Mouse (Mus musculus): ENCODE results near the gene Omd.

The Omd gene

DNA sequence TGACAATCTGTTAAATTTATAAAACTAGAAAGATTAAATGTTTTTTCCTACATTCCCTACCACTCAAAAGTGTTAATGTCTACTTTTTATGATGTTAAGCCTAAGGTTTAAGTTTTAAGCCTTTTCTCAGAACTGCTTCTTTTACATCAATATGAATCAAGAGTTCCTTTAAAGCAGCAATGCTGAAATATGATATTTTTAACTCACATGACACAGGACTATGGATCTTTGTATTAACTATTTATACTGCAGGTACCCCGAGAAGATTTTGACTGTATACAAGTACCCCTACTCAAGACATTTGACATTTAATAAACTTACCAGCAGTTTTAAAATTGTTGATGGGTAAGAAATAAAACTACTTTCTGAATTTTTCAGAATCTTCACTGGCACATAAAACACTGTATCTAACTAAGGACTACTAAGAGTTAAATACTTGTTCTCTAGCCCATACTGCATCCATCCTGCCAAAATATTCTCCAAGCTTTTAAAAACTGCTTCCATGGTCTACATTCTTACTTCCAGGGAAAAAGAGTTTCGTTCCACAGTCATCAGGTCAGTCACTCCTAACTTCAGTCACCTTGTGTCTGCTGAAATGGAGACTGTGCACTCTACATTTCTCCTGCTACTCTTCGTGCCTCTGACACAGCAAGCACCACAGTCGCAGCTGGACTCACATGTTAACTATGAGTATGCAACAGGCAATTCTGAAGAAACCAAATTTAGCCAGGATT lies 26.5 kb downstream of the Omd start:
- CTCF ChIA-PET = no interaction called here

DNA sequence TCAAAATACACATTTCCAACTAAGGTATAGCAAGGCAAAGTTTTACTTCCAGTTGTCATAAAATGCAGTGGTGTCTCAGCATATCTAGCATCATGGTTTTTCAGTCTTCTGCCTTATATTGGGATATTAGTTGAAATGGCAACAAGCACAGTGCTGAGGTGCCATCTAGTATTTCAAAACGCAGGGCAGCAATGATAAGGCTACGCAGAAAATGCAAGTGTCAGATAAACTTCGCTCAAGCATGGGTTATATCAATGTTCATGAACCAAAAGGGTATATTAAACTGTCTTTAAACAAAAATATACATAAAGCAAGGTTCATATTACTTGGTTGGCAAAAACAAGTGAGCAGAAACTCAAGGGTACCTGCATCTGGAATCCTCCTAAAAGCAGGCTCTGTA lies 34.8 kb downstream of the Omd start:
- CTCF ChIA-PET = no interaction called here

DNA sequence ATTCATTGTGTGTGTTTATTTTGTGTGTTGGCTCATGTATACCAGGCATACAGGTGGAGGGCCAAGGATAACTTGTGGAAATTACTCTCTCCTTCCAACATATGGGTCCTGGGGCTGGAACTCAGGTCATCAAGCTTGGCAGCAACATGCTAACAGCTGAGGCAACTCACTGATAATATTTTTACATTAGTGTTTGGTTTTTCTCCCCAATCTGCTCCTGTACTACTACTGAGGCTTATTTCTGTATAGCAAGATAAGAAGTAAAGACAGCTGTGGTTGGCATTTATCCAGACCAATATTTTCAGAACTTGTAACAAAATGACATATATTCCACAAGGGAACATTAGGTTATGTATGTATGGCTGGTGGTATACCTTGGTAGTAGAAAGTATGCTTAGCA lies 36.1 kb downstream of the Omd start:
- CTCF ChIA-PET = no interaction called here

DNA sequence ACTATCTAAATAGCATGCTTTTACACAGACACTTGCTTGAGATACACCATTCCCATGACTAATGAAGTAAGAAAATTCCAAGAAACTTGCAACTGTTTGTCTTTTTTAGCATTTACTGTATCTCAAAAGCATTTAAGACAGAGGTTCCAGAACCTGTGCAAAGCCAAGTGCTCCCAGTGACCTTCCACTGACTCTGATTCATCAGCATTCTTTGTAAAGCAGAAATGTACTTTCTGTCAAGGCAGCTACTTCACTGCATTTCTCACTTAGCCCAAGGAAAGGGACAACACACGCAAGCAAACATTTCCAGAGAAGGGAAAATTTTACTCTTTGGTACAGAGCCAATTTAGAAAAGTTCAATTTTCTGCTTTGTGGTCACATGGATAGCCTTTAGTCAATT lies 41.0 kb downstream of the Omd start:
- CTCF ChIA-PET = no interaction called here

DNA sequence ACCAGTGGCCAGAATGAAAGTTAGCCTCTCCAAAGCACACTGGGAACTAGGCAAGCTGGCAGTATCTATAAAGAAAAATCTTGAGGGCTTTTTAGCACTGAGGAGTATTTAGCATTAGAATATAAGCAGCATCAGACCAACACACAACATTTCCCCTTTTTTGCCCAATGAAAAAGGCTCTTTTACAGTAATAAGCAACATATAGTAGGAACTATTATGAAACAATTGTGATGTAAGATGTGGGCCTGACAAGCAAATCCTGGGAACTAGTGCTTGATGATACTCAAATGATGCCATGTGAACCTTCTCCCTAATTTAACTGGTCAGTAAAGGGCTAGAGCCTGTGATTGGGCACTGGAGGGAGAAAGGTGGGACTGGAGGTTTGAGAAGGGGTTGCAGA lies 45.9 kb downstream of the Omd start:
- CTCF ChIA-PET = no interaction called here

DNA sequence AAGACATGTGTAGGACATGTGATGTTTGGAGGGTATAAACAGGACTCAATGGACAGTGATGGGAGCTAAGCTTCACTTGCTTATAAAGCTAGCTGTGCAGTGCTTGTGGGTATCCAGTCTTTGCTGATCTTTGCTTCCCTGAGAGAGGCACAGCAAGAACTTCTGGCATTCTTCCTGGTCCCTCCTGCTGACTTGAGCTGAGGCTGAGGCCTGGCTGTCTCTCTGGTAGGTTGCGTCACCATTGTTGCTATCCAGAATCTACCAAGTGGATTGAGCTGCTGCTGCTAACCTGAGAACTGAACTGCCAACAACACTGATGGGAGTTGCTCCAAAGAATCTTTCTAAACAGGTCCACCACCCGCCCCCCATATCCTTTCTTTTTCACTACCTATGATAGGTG lies 46.8 kb downstream of the Omd start:
- CTCF ChIA-PET = no interaction called here

DNA sequence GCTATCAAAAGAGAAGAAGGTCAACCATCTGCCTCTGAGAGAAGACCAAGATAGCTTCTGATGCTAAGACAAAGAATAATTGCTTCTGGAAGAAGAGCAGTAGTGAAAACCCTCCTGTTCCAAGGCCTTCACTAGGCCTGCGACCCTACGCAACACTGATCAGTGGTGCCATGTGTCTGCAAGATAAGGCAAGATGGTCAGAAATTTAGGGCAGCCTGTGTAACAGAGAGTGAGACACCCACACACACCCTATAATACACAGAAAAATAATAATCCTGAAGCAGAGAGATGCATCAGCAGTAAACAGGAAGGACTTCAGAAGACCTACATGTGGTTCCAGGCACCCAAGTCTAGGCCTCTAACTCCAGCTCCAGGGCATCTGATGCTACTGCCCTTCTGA lies 57.7 kb downstream of the Omd start:
- CTCF ChIA-PET = no interaction called here

Data from spleen, embryonic (tissue).